Mouse (Mus musculus) kidney, postnatal 25 days (tissue): ENCODE results near the gene App.

ENCODE experiments used
- DNase-seq, 2 experiments: peaks; one replicate each; pipeline ENCODE4 v3.0.0; 2021; ENCODE audit warnings: mixed read lengths in 2 of 2

Gene App

GRCm38 (mm10) chr16:85173373-85174081, at the start of gene App:
Gene App, minus strand, starts transcription at chr16:85173766.
- peak; percentile 93 for DNase-seq

- DNase-seq = no peak
Observed at GRCm38 (mm10) chr16:85215846-85216245, 42.3 kb upstream of the App start.

- DNase-seq = no peak
Observed at GRCm38 (mm10) chr16:85215173-85215572, 41.6 kb upstream of the App start.

- DNase-seq = peak; percentile 45 to 60
Observed at GRCm38 (mm10) chr16:85195622-85196021, 22.1 kb upstream of the App start.

- DNase-seq = no peak
Observed at GRCm38 (mm10) chr16:85195167-85195566, 21.6 kb upstream of the App start.

- no peak for DNase-seq
Observed at GRCm38 (mm10) chr16:85181502-85181901, 7.9 kb upstream of the App start.

- DNase-seq = no peak
Observed at GRCm38 (mm10) chr16:85180710-85181109, 7.1 kb upstream of the App start.

GRCm38 (mm10) chr16:85176666-85177065, 3.1 kb upstream of the App start:
- DNase-seq = peak; percentile 59 to 71

GRCm38 (mm10) chr16:85172571-85173372, 794 bp downstream of the App start:
- DNase-seq = peak; percentile 62 to 81

- peak; percentile 52 to 69 for DNase-seq
Observed at GRCm38 (mm10) chr16:85171976-85172570, 1.5 kb downstream of the App start.

- DNase-seq = no peak
Observed at GRCm38 (mm10) chr16:85170826-85171510, 2.6 kb downstream of the App start.

GRCm38 (mm10) chr16:85168821-85169220, 4.7 kb downstream of the App start:
- DNase-seq = peak; percentile 86 to 89

GRCm38 (mm10) chr16:85166205-85166604, 7.4 kb downstream of the App start:
- no peak for DNase-seq

- DNase-seq = no peak
Observed at GRCm38 (mm10) chr16:85165631-85166030, 7.9 kb downstream of the App start.

- no peak for DNase-seq
Observed at GRCm38 (mm10) chr16:85165177-85165576, 8.4 kb downstream of the App start.

GRCm38 (mm10) chr16:85162779-85163178, 10.8 kb downstream of the App start:
- DNase-seq = peak in 1 of 2 experiments; percentile 49

GRCm38 (mm10) chr16:85160140-85160539, 13.4 kb downstream of the App start:
- peak; percentile 55 to 59 for DNase-seq

- no peak for DNase-seq
Observed at GRCm38 (mm10) chr16:85157796-85158546, 15.6 kb downstream of the App start.

- DNase-seq = peak in 1 of 2 experiments; percentile 56
Observed at GRCm38 (mm10) chr16:85157156-85157555, 16.4 kb downstream of the App start.

- peak in 1 of 2 experiments; percentile 46 for DNase-seq
Observed at GRCm38 (mm10) chr16:85155836-85156235, 17.7 kb downstream of the App start.

GRCm38 (mm10) chr16:85152457-85152856, 21.1 kb downstream of the App start:
- no peak for DNase-seq

GRCm38 (mm10) chr16:85151681-85152080, 21.9 kb downstream of the App start:
- peak; percentile 67 to 77 for DNase-seq
